Mouse (Mus musculus): ENCODE results near the gene Scly. TPM values are rescaled to one million over a fixed set of nuclear protein-coding genes. Genes with fewer than 3 reads are reported as not detected.

The Scly gene
- polyA plus RNA-seq (2015; fragmentation: Nextera tagmentation; extraction: Ambion mirVana), result 14.7 and 15.0 TPM in 2 replicates

GRCm38 (mm10) chr1:91297799-91298744 lies at the start of gene Scly:
Gene Scly (plus strand): TSS chr1:91298338.
- peaks cover 4% of the 10 kb centered on the region for H3K4me1 ChIP-seq (ENCODE audit: control insufficient read depth, insufficient read depth, low read depth, low read length)
- peak within 1 kb of the TSS; percentile 52; the same call in 1 of the 2 replicates for H3K27ac ChIP-seq (ENCODE audit: low read depth, low read length)
- no peaks in the 10 kb centered on the region for H3K27me3 ChIP-seq (replicated peaks; ENCODE audit: control insufficient read depth, insufficient read depth, low read length)
- peak; percentile 100 for ATAC-seq
- H3K36me3 ChIP-seq (ENCODE audit: control insufficient read depth, insufficient read depth, low read length), result no peaks in the 10 kb centered on the region
- peak within 1 kb of the TSS; percentile 81 for H3K4me3 ChIP-seq (ENCODE audit: low read length)
- peak within 1 kb of the TSS; percentile 81 for H3K4me2 ChIP-seq (ENCODE audit: low read length)
- H3K9me3 ChIP-seq (ENCODE audit: control insufficient read depth, low read length), result no peaks in the 10 kb centered on the region
- WGBS, result under 1% methylated on average over 59 of the region's 65 CpGs
- H3K9ac ChIP-seq (ENCODE audit: low read depth, low read length), result peak within 1 kb of the TSS; percentile 81

- H3K9ac ChIP-seq (ENCODE audit: low read depth, low read length), result peak overlapping the region; percentile 89; the same call in 1 of the 2 replicates
- peak overlapping the region; percentile 85 for H3K4me2 ChIP-seq (ENCODE audit: low read length)
- H3K4me1 ChIP-seq (ENCODE audit: control insufficient read depth, insufficient read depth, low read depth, low read length), result peaks cover 21% of the 10 kb centered on the region
- no peak for ATAC-seq
- no peaks in the 10 kb centered on the region for H3K27me3 ChIP-seq (replicated peaks; ENCODE audit: control insufficient read depth, insufficient read depth, low read length)
- WGBS, result 51% methylated on average over 4 of the region's 4 CpGs
- H3K4me3 ChIP-seq (ENCODE audit: low read length), result no peak overlapping the region; the same call in 1 of the 2 replicates
- no peak overlapping the region for H3K27ac ChIP-seq (ENCODE audit: low read depth, low read length)
- H3K9me3 ChIP-seq (ENCODE audit: control insufficient read depth, low read length), result no peaks in the 10 kb centered on the region
- no peaks in the 10 kb centered on the region for H3K36me3 ChIP-seq (ENCODE audit: control insufficient read depth, insufficient read depth, low read length)
Measured at GRCm38 (mm10) chr1:91248970-91249369, 49.2 kb upstream of the Scly start.

GRCm38 (mm10) chr1:91249564-91250414 lies 48.3 kb upstream of the Scly start, which contains the start of gene Ube2f:
Gene Ube2f (plus strand): TSS chr1:91250304.
- H3K9me3 ChIP-seq (ENCODE audit: control insufficient read depth, low read length), result no peaks in the 10 kb centered on the region
- peak; percentile 100 for ATAC-seq

GRCm38 (mm10) chr1:91250415-91251147 lies 47.6 kb upstream of the Scly start:
- Histone ChIP-seq H3K27ac (ENCODE audit: low read depth, low read length) (peak overlapping the region; percentile 89), H3K4me2 (ENCODE audit: low read length) (peak overlapping the region; percentile 83), H3K9ac (ENCODE audit: low read depth, low read length) (peak overlapping the region; percentile 89), H3K9me3 (ENCODE audit: control insufficient read depth, low read length) (no peaks in the 10 kb centered on the region), H3K4me3 (ENCODE audit: low read length) (peak overlapping the region; percentile 90), H3K4me1 (ENCODE audit: control insufficient read depth, insufficient read depth, low read depth, low read length) (peaks cover 21% of the 10 kb centered on the region), H3K36me3 (ENCODE audit: control insufficient read depth, insufficient read depth, low read length) (no peaks in the 10 kb centered on the region), H3K27me3 (replicated peaks; ENCODE audit: control insufficient read depth, insufficient read depth, low read length) (no peaks in the 10 kb centered on the region)
- under 1% methylated on average over 64 of the region's 70 CpGs for WGBS
- no peak for ATAC-seq

More at GRCm38 (mm10) chr1:91249564-91250414, 48.3 kb upstream of the Scly start, which contains the start of gene Ube2f:
- H3K4me1 ChIP-seq (ENCODE audit: control insufficient read depth, insufficient read depth, low read depth, low read length), result peaks cover 21% of the 10 kb centered on the region
- peak within 1 kb of the TSS; percentile 85 for H3K4me2 ChIP-seq (ENCODE audit: low read length)
- WGBS, result under 1% methylated on average over 43 of the region's 43 CpGs
- peak within 1 kb of the TSS; percentile 89 for H3K9ac ChIP-seq (ENCODE audit: low read depth, low read length)
- H3K27ac ChIP-seq (ENCODE audit: low read depth, low read length), result peak within 1 kb of the TSS; percentile 89
- H3K36me3 ChIP-seq (ENCODE audit: control insufficient read depth, insufficient read depth, low read length), result no peaks in the 10 kb centered on the region
- H3K27me3 ChIP-seq (replicated peaks; ENCODE audit: control insufficient read depth, insufficient read depth, low read length), result no peaks in the 10 kb centered on the region
- peak within 1 kb of the TSS; percentile 90 for H3K4me3 ChIP-seq (ENCODE audit: low read length)

- WGBS, result 56% methylated on average over 5 of the region's 5 CpGs
- Histone ChIP-seq H3K27ac (ENCODE audit: low read depth, low read length) (no peak overlapping the region), H3K4me3 (ENCODE audit: low read length) (peak overlapping the region; percentile 90), H3K4me2 (ENCODE audit: low read length) (peak overlapping the region; percentile 83), H3K9ac (ENCODE audit: low read depth, low read length) (peak overlapping the region; percentile 89), H3K9me3 (ENCODE audit: control insufficient read depth, low read length) (no peaks in the 10 kb centered on the region), H3K36me3 (ENCODE audit: control insufficient read depth, insufficient read depth, low read length) (no peaks in the 10 kb centered on the region), H3K4me1 (ENCODE audit: control insufficient read depth, insufficient read depth, low read depth, low read length) (peaks cover 21% of the 10 kb centered on the region), H3K27me3 (replicated peaks; ENCODE audit: control insufficient read depth, insufficient read depth, low read length) (no peaks in the 10 kb centered on the region)
- no peak for ATAC-seq
Measured at GRCm38 (mm10) chr1:91251148-91251650, 46.9 kb upstream of the Scly start.

GRCm38 (mm10) chr1:91251927-91252326 lies 46.2 kb upstream of the Scly start:
- Histone ChIP-seq H3K9me3 (ENCODE audit: control insufficient read depth, low read length) (no peaks in the 10 kb centered on the region), H3K4me3 (ENCODE audit: low read length) (no peak overlapping the region), H3K4me1 (ENCODE audit: control insufficient read depth, insufficient read depth, low read depth, low read length) (peaks cover 21% of the 10 kb centered on the region), H3K36me3 (ENCODE audit: control insufficient read depth, insufficient read depth, low read length) (no peaks in the 10 kb centered on the region), H3K9ac (ENCODE audit: low read depth, low read length) (no peak overlapping the region), H3K4me2 (ENCODE audit: low read length) (peak overlapping the region; percentile 14; the same call in 1 of the 2 replicates), H3K27me3 (replicated peaks; ENCODE audit: control insufficient read depth, insufficient read depth, low read length) (no peaks in the 10 kb centered on the region), H3K27ac (ENCODE audit: low read depth, low read length) (no peak overlapping the region)
- ATAC-seq, result no peak
- 69% methylated on average over 8 of the region's 8 CpGs for WGBS

- no peak overlapping the region for H3K4me2 ChIP-seq (ENCODE audit: low read length)
- H3K27me3 ChIP-seq (replicated peaks; ENCODE audit: control insufficient read depth, insufficient read depth, low read length), result no peaks in the 10 kb centered on the region
- no peaks in the 10 kb centered on the region for H3K4me1 ChIP-seq (ENCODE audit: control insufficient read depth, insufficient read depth, low read depth, low read length)
- no peak overlapping the region for H3K27ac ChIP-seq (ENCODE audit: low read depth, low read length)
- no peaks in the 10 kb centered on the region for H3K9me3 ChIP-seq (ENCODE audit: control insufficient read depth, low read length)
- ATAC-seq, result no peak
- no peak overlapping the region for H3K9ac ChIP-seq (ENCODE audit: low read depth, low read length)
- H3K36me3 ChIP-seq (ENCODE audit: control insufficient read depth, insufficient read depth, low read length), result no peaks in the 10 kb centered on the region
- no peak overlapping the region for H3K4me3 ChIP-seq (ENCODE audit: low read length)
Measured at GRCm38 (mm10) chr1:91257918-91258317, 40.2 kb upstream of the Scly start.

- no peak for ATAC-seq
- no peaks in the 10 kb centered on the region for H3K9me3 ChIP-seq (ENCODE audit: control insufficient read depth, low read length)
- H3K36me3 ChIP-seq (ENCODE audit: control insufficient read depth, insufficient read depth, low read length), result no peaks in the 10 kb centered on the region
- H3K9ac ChIP-seq (ENCODE audit: low read depth, low read length), result no peak overlapping the region
- H3K4me3 ChIP-seq (ENCODE audit: low read length), result no peak overlapping the region
- no peaks in the 10 kb centered on the region for H3K4me1 ChIP-seq (ENCODE audit: control insufficient read depth, insufficient read depth, low read depth, low read length)
- no peak overlapping the region for H3K4me2 ChIP-seq (ENCODE audit: low read length)
- WGBS, result 91% methylated on average over 5 of the region's 5 CpGs
- H3K27ac ChIP-seq (ENCODE audit: low read depth, low read length), result no peak overlapping the region
- no peaks in the 10 kb centered on the region for H3K27me3 ChIP-seq (replicated peaks; ENCODE audit: control insufficient read depth, insufficient read depth, low read length)
Measured at GRCm38 (mm10) chr1:91259794-91260193, 38.3 kb upstream of the Scly start.

All from hindbrain, embryonic 16.5 days (tissue).